Mouse (Mus musculus) stomach, postnatal 0 days (tissue): ENCODE data around the gene Fam193b. TPM values are rescaled to one million over a fixed set of nuclear protein-coding genes. Genes with fewer than 3 reads are reported as not detected.
A peak's percentile ranks its signal among the peaks of the same experiment; 100 is the strongest.

Source experiments
- ATAC-seq: fragments of 200-750 bp; cut with Nextera tagmentation; 2 replicates; pipeline ENCODE4 v1.8.0; 2017; ENCODE audit not compliant: low FRiP score, low TSS enrichment
- DNase-seq: peaks from one replicate; pipeline ENCODE4 v3.0.0-alpha.2; 2016; ENCODE audit warnings: low spot score
- H3K27ac ChIP-seq: fragments of 300-500 bp; sonication (generic); replicated peaks from 2 replicates; pipeline ENCODE4 v1.5.1; 2014; ENCODE audit warnings: mild to moderate bottlenecking, control low read depth
- H3K27me3 ChIP-seq: fragments of 300-500 bp; sonication (generic); 2 replicates; pipeline ENCODE4 v1.6.1; 2014; ENCODE audit warnings: low read length; ENCODE audit not compliant: control insufficient read depth, insufficient read depth
- H3K36me3 ChIP-seq: fragments of 300-500 bp; sonication (generic); 2 replicates; pipeline ENCODE4 v1.6.1; 2014; ENCODE audit warnings: low read length, mixed read lengths; ENCODE audit not compliant: control insufficient read depth, insufficient read depth
- H3K4me1 ChIP-seq: fragments of 300-500 bp; sonication (generic); replicated peaks from 2 replicates; pipeline ENCODE4 v1.6.1; 2014; ENCODE audit warnings: antibody characterized with exemption; ENCODE audit not compliant: control insufficient read depth, insufficient read depth
- H3K4me2 ChIP-seq: fragments of 300-500 bp; sonication (generic); replicated peaks from 2 replicates; pipeline ENCODE4 v1.6.1; 2014; ENCODE audit warnings: low read depth, mild to moderate bottlenecking, control low read depth, moderate library complexity
- H3K4me3 ChIP-seq: fragments of 300-500 bp; sonication (generic); 2 replicates; pipeline ENCODE4 v1.5.1; 2014; ENCODE audit warnings: low read depth, low read length, control low read depth
- H3K9ac ChIP-seq: fragments of 300-500 bp; sonication (generic); 2 replicates; pipeline ENCODE4 v1.6.1; 2014; ENCODE audit warnings: mild to moderate bottlenecking, low read length, control low read depth, mixed read lengths
- H3K9me3 ChIP-seq: fragments of 300-500 bp; sonication (generic); 2 replicates; pipeline ENCODE4 v1.6.1; 2016; ENCODE audit warnings: low read length; ENCODE audit not compliant: control insufficient read depth
- CTCF ChIP-seq: IDR thresholded peaks from 2 replicates; pipeline ENCODE4 v1.5.1; 2016; ENCODE audit warnings: antibody characterized with exemption, low read depth, mild to moderate bottlenecking, moderate library complexity
- EP300 ChIP-seq: optimal IDR thresholded peaks from 2 replicates; pipeline ENCODE3; 2016; ENCODE audit warnings: antibody characterized with exemption
- WGBS: fragments of 180-500 bp; shearing (Covaris S2); extraction: QIAGEN DNeasy Blood & Tissue Kit; methylation state at CpG from one replicate; pipeline ENCODE4 v1.1.7; 2014; 5-methylcytosine and 5-hydroxymethylcytosine counted together
- polyA plus RNA-seq: library from polyadenylated mRNA; unstranded; fragments of >200 nt; fragmentation: Nextera tagmentation; extraction: Ambion mirVana; gene quantifications from 2 replicates; pipeline ENCODE4 v1.2.1, GENCODE M21; 2015

The Fam193b gene
- polyA plus RNA-seq, 1 experiment from 2014 or later = 10.2 TPM

GRCm38 (mm10) chr13:55536194-55537175 is 34.4 kb downstream of the Fam193b start, which contains the start of gene Ddx41:
Ddx41 (minus strand) TSS chr13:55536658.
- Histone ChIP-seq H3K27me3 (no peaks in the 10 kb centered on the region), H3K4me2 (peak within 1 kb of the TSS; percentile 95), H3K9ac (peak within 1 kb of the TSS; percentile 80), H3K4me3 (peak within 1 kb of the TSS; percentile 83), H3K4me1 (peaks cover 4% of the 10 kb centered on the region; the same call in 1 of the 2 replicates), H3K27ac (0 out of 2 replicates have a peak within 1 kb of the TSS, but pooled peaks have one; percentile 14), H3K36me3 (peaks cover 26% of the 10 kb centered on the region), H3K9me3 (no peaks in the 10 kb centered on the region)
- TF ChIP-seq CTCF (peak; percentile 98), EP300 (no peak)
- DNase-seq = peak; percentile 99
- ATAC-seq = peak; percentile 98
- WGBS = under 1% methylated on average over 70 of the region's 70 CpGs

GRCm38 (mm10) chr13:55535796-55536193 is 35.1 kb downstream of the Fam193b start:
- Histone ChIP-seq H3K27me3 (no peaks in the 10 kb centered on the region), H3K4me1 (peaks cover 4% of the 10 kb centered on the region; the same call in 1 of the 2 replicates), H3K27ac (no peak overlapping the region), H3K9ac (peak overlapping the region; percentile 80), H3K4me3 (peak overlapping the region; percentile 83), H3K9me3 (no peaks in the 10 kb centered on the region), H3K36me3 (peaks cover 30% of the 10 kb centered on the region), H3K4me2 (peak overlapping the region; percentile 95)
- DNase-seq (no peak), ATAC-seq (peak; percentile 9)
- WGBS = 16% methylated on average over 17 of the region's 17 CpGs
- TF ChIP-seq EP300 (no peak), CTCF (no peak)

GRCm38 (mm10) chr13:55535191-55535590 is 35.7 kb downstream of the Fam193b start:
- Histone ChIP-seq H3K27ac (no peak overlapping the region), H3K4me2 (peak overlapping the region; percentile 95), H3K9me3 (no peaks in the 10 kb centered on the region), H3K27me3 (no peaks in the 10 kb centered on the region), H3K4me3 (peak overlapping the region; percentile 83; the same call in 1 of the 2 replicates), H3K9ac (no peak overlapping the region), H3K36me3 (peaks cover 32% of the 10 kb centered on the region), H3K4me1 (peaks cover 4% of the 10 kb centered on the region; the same call in 1 of the 2 replicates)
- no peak for TF ChIP-seq CTCF
- no peak for TF ChIP-seq EP300
- DNase-seq = no peak
- WGBS = 91% methylated on average over 15 of the region's 15 CpGs
- ATAC-seq = no peak

- no peak within 1 kb of the TSS for H3K4me2 ChIP-seq
- no peak for ATAC-seq
- TF ChIP-seq EP300 (no peak), CTCF (no peak)
- no peak within 1 kb of the TSS for H3K4me3 ChIP-seq
- no peaks in the 10 kb centered on the region for H3K27me3 ChIP-seq
- no peaks in the 10 kb centered on the region for H3K4me1 ChIP-seq
- H3K27ac ChIP-seq = no peak within 1 kb of the TSS
- 76% methylated on average over 8 of the region's 8 CpGs for WGBS
- DNase-seq = no peak
- H3K36me3 ChIP-seq = peaks cover 33% of the 10 kb centered on the region
- no peaks in the 10 kb centered on the region for H3K9me3 ChIP-seq
- no peak within 1 kb of the TSS for H3K9ac ChIP-seq
These were observed 41.6 kb downstream of the Fam193b start, which contains the start of gene Dok3 for GRCm38 (mm10) chr13:55529198-55529915. Dok3 (minus strand) TSS chr13:55529296.

- WGBS = 77% methylated on average over 18 of the region's 18 CpGs
- H3K4me3 ChIP-seq = no peak overlapping the region
- TF ChIP-seq CTCF = no peak
These were observed 42.8 kb downstream of the Fam193b start for GRCm38 (mm10) chr13:55527834-55528772.

More at GRCm38 (mm10) chr13:55527834-55528772, 42.8 kb downstream of the Fam193b start:
- no peaks in the 10 kb centered on the region for H3K27me3 ChIP-seq
- H3K9me3 ChIP-seq = no peaks in the 10 kb centered on the region
- peaks cover 24% of the 10 kb centered on the region for H3K36me3 ChIP-seq
- H3K4me2 ChIP-seq = no peak overlapping the region
- ATAC-seq (no peak), DNase-seq (no peak)
- H3K27ac ChIP-seq = no peak overlapping the region
- H3K4me1 ChIP-seq = no peaks in the 10 kb centered on the region
- H3K9ac ChIP-seq = no peak overlapping the region
